Mouse (Mus musculus) ES-Bruce4 (cell line): ENCODE measurements around the gene Cdk10. TPM values are rescaled to one million over a fixed set of nuclear protein-coding genes. Genes with fewer than 3 reads are reported as not detected.
"Not testable (repeated sequence)": the region's sequence is repeated elsewhere in the genome, so short reads cannot be mapped to it uniquely, and the experiment has no call there.

Experiments
- H3K27ac ChIP-seq: 2 replicates; pipeline ENCODE4 v1.5.1; 2012; ENCODE audit warnings: low read length, inconsistent platforms; ENCODE audit not compliant: insufficient read depth
- H3K27me3 ChIP-seq: 2 replicates; pipeline ENCODE4 v1.6.1; 2012; ENCODE audit warnings: mild to moderate bottlenecking, low read length, inconsistent platforms; ENCODE audit not compliant: control insufficient read depth, poor library complexity, insufficient read depth, severe bottlenecking
- H3K36me3 ChIP-seq: 2 replicates; pipeline ENCODE4 v1.6.1; 2012; ENCODE audit warnings: inconsistent platforms, mild to moderate bottlenecking, low read length, moderate library complexity; ENCODE audit not compliant: control insufficient read depth, poor library complexity, insufficient read depth, severe bottlenecking
- H3K4me1 ChIP-seq: one replicate; pipeline ENCODE4 v1.8.1; 2011; ENCODE audit warnings: low read length; ENCODE audit not compliant: control insufficient read depth, insufficient read depth
- H3K4me3 ChIP-seq: 2 replicates; pipeline ENCODE4 v1.5.1; 2011; ENCODE audit warnings: low read depth, mild to moderate bottlenecking, low read length
- H3K9ac ChIP-seq: 2 replicates; pipeline ENCODE4 v1.6.1; 2012; ENCODE audit warnings: low read depth, mild to moderate bottlenecking, inconsistent platforms; ENCODE audit not compliant: poor library complexity, severe bottlenecking
- H3K9me3 ChIP-seq: replicated peaks from 2 replicates; pipeline ENCODE4 v1.6.1; 2012; ENCODE audit warnings: mild to moderate bottlenecking, low read length, inconsistent platforms; ENCODE audit not compliant: control insufficient read depth, poor library complexity, insufficient read depth, severe bottlenecking
- CTCF ChIP-seq: IDR thresholded peaks from one replicate; pipeline ENCODE4 v1.8.1; 2011; ENCODE audit warnings: low read depth, low read length
- EP300 ChIP-seq: IDR thresholded peaks from 2 replicates; pipeline ENCODE4 v1.6.1; 2011; ENCODE audit warnings: low read depth, low read length; ENCODE audit not compliant: insufficient read depth
- POLR2A ChIP-seq: IDR thresholded peaks from one replicate; pipeline ENCODE4 v1.8.1; 2011; ENCODE audit warnings: low read length; ENCODE audit not compliant: insufficient read depth
- polyA plus RNA-seq: library from polyadenylated mRNA; stranded (reverse); fragments of >200 nt; gene quantifications from 2 replicates; pipeline ENCODE4 v1.2.4, GENCODE M21; 2011; ENCODE audit warnings: low read depth; ENCODE audit not compliant: missing spikeins, insufficient read depth, insufficient read length

Gene Cdk10
- polyA plus RNA-seq, 1 experiment: 34.3 TPM

DNA sequence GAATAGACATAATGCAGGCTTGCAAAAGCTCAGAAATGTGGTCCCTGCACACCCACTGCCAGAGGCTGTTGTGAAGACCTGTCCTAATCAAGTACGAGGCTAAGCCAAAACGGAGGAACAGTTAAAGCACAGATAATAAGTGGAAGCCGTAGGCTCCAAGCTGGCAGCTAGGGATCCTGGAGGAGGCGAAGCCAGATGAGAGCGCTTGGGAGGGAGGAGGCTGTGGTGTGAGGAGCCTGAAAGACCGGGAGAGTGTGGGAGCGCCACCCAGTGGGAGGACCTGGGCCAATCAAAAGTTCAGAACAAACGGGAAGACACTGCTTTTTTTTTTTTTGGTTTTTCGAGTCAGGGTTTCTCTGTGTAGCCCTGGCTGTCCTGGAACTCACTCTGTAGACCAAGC is 34.0 kb upstream of the Cdk10 start:
- TF ChIP-seq POLR2A: no peak
- peak; percentile 71 for TF ChIP-seq CTCF
- H3K4me3 ChIP-seq: peak overlapping the region; percentile 40
- H3K27ac ChIP-seq: no peak overlapping the region
- H3K9ac ChIP-seq: peak overlapping the region; percentile 28; the same call in 1 of the 2 replicates
- H3K36me3 ChIP-seq: no peaks in the 10 kb centered on the region
- no peaks in the 10 kb centered on the region for H3K9me3 ChIP-seq
- no peaks in the 10 kb centered on the region for H3K27me3 ChIP-seq
- peaks cover 5% of the 10 kb centered on the region for H3K4me1 ChIP-seq

DNA sequence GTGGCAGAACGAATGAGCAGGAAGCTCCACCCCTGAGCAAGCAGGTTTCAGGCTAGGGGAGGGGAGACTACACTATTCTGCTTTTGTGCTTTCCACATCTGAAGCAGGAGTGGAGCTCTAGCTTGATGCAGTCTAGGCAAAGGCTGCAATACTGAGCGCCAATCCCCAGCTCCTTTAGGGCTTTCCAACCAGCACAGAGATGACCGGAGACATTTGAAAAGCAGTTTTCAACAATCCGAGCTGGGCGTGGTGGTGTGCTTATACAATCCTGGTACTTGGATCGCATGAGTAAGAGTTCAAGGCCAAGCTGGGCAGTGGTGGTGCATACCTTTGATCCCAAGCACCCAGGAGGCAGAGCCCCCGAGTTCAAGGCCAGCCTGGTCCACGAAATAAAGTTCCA is 32.7 kb upstream of the Cdk10 start:
- Histone ChIP-seq H3K9me3 (no peaks in the 10 kb centered on the region), H3K4me1 (peaks cover 5% of the 10 kb centered on the region), H3K9ac (no peak overlapping the region), H3K27ac (peak overlapping the region; percentile 83), H3K27me3 (no peaks in the 10 kb centered on the region), H3K36me3 (no peaks in the 10 kb centered on the region), H3K4me3 (peak overlapping the region; percentile 32)
- TF ChIP-seq POLR2A (no peak), EP300 (no peak), CTCF (no peak)

DNA sequence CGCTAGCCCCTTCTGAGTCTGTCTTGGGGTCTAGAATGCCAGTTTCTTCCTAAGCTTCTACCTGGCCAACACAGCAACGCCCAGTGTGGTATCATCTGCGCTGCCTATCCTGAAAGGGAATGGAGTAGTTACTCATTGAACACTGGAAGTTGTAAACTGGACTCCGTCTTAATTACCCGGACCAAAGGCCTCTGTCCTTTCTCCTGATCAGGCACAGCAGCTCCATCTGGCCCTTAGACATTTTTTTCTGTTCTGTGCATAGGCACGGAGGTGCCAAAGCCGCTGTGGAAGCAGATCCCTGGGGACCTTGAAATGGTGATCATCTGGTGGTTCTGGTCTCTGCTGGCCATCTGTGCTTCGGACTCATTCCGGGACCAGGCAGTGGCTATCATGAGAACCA is 30.9 kb upstream of the Cdk10 start:
- Histone ChIP-seq H3K27me3 (no peaks in the 10 kb centered on the region), H3K36me3 (no peaks in the 10 kb centered on the region), H3K27ac (no peak overlapping the region), H3K9ac (no peak overlapping the region), H3K9me3 (no peaks in the 10 kb centered on the region), H3K4me3 (no peak overlapping the region), H3K4me1 (peaks cover 3% of the 10 kb centered on the region)
- TF ChIP-seq EP300 (no peak), CTCF (no peak), POLR2A (no peak)

DNA sequence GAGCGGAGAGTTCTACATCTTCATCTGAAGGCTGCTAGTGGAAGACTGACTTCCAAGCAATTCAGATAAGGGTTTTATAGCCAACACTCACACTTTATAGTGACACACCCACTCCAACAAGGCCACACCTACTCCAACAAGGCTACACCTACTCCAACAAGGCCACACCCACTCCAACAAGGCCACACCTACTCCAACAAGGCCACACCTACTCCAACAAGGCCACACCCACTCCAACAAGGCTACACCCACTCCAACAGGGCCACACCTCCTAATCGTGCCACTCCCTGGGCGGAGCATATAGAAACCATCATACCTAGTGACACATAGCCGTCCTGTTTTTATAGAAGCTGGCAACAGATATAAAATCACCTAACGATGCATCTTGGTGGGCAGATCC is 27.6 kb upstream of the Cdk10 start:
- H3K27ac ChIP-seq, H3K4me1 ChIP-seq, H3K36me3 ChIP-seq, H3K4me3 ChIP-seq, H3K9me3 ChIP-seq, H3K9ac ChIP-seq, H3K27me3 ChIP-seq: not testable (repeated sequence)

DNA sequence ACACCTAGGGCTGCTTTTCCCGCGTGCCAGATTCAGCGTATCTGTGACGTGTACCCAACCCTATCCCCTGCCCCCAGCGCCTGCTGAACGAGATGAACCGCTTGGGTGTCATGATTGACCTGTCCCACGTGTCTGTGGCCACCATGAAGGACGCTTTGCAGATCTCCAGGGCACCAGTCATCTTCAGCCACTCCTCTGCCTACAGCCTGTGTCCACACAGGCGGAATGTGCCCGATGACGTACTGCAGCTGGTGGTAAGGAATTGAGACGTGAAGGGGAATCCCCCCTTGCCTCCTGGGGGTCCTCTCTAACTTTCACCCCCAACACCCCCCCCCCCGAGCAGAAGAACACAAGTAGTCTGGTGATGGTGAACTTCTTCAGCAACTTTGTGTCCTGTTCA is 24.8 kb upstream of the Cdk10 start:
- Histone ChIP-seq H3K36me3 (0 out of 2 replicates have a peak, but pooled peaks cover 2% of the 10 kb centered on the region), H3K4me1 (peaks cover 2% of the 10 kb centered on the region), H3K27me3 (no peaks in the 10 kb centered on the region), H3K4me3 (no peak overlapping the region), H3K9ac (no peak overlapping the region), H3K27ac (no peak overlapping the region), H3K9me3 (no peaks in the 10 kb centered on the region)
- no peak for TF ChIP-seq EP300
- TF ChIP-seq POLR2A: no peak
- no peak for TF ChIP-seq CTCF

DNA sequence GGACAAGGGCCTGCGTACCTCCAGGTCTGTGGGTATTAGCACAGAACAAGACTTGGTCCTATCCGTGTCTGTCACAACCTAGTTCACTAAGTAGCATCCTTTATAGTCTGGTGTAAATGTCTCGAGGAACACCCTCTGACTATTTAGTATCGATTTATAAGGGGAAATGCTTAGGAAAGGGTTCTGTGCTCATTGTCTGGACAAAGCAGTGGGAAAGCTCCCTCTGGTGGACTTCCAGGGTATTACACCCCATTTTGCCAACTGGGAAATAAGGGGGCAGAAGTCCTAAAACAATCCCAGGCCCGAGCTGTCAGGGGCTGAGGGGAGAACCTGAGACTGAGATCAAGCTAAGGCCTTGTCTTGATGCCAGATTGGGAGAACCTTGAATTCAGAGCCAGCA is 22.4 kb upstream of the Cdk10 start:
- TF ChIP-seq CTCF: peak; percentile 47
- no peak for TF ChIP-seq EP300
- TF ChIP-seq POLR2A: no peak
- no peaks in the 10 kb centered on the region for H3K9me3 ChIP-seq

DNA sequence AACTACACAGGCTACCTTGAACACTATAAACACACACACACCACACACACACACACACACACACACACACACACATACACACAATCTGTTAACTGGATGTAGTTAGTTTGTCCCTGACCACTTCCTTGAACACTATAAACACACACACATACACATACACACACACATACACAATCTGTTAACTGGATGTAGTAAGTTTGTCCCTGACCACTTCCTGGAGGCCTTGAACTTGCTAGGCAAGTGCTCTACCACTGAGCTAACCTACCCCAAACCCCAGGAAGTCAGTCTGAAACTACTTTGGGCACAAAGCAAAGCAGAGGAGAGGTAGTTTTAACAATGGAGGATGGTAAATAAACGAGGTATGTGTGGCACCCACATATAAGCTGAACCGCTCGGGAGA is 21.1 kb upstream of the Cdk10 start:
- Histone ChIP-seq H3K36me3 (peaks cover 11% of the 10 kb centered on the region; the same call in 1 of the 2 replicates), H3K27me3 (no peaks in the 10 kb centered on the region), H3K4me1 (no peaks in the 10 kb centered on the region), H3K4me3 (no peak overlapping the region), H3K9ac (no peak overlapping the region), H3K27ac (no peak overlapping the region), H3K9me3 (no peaks in the 10 kb centered on the region)
- no peak for TF ChIP-seq POLR2A
- no peak for TF ChIP-seq EP300
- no peak for TF ChIP-seq CTCF

More for the DNA sequence above, 22.4 kb upstream of the Cdk10 start:
- Histone ChIP-seq H3K4me1 (no peaks in the 10 kb centered on the region), H3K27ac (no peak overlapping the region), H3K36me3 (peaks cover 11% of the 10 kb centered on the region; the same call in 1 of the 2 replicates), H3K27me3 (no peaks in the 10 kb centered on the region), H3K9ac (no peak overlapping the region), H3K4me3 (no peak overlapping the region)
